Mouse (Mus musculus): ENCODE results near the gene Laptm5. TPM values are rescaled to one million over a fixed set of nuclear protein-coding genes. Genes with fewer than 3 reads are reported as not detected.

The Laptm5 gene
- polyA plus RNA-seq, 1 experiment = 84.9 TPM

DNA sequence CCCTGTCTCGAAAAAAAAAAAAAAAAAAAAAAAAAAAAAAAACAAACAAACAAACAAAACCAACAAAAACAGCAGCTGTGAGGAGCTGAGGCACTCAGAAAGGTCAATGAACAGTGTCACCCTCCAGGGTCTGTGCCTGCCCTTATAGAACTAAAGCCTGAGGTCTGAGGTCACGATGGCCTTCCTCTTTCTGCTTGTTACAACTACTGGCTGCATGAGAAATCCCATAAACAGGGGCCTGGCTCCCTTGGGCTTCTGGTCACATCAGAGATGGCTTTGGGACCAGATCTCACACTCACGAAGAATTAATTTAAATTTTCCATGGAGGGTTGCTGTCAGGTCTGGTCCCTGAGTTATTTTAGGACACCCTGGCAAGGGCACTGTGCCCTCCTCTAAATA is 13.5 kb upstream of the Laptm5 start:
- no peak for DNase-seq (ENCODE audit: low read depth)

GRCm38 (mm10) chr4:130899782-130900427 is 13.0 kb upstream of the Laptm5 start:
- no peak for DNase-seq (ENCODE audit: low read depth)

GRCm38 (mm10) chr4:130900746-130901145 is 12.2 kb upstream of the Laptm5 start:
- no peak for DNase-seq (ENCODE audit: low read depth)

DNA sequence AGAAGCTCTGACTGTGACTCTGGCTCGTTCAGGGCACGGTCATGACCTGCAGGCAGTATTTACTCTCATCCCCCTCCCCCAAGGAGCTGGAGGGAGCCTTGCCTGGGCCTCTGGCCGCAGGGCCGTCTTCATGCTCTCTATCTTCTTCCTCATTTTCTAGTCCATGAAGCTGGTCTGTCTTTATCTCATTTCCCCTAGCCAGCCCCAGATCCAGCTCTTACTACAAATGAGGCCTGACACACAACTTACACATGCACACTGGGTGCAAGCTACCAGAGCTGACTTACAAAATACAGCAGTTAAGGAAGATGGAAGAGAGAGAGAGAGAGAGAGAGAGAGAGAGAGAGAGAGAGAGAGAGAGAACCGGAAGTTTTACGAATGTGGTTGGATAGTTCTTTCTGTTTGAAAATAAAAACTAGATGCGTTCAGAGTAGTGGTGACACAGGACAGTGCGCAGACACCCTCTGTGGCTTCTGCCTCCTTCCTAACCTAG is 10.6 kb upstream of the Laptm5 start:
- no peak for DNase-seq (ENCODE audit: low read depth)

DNA sequence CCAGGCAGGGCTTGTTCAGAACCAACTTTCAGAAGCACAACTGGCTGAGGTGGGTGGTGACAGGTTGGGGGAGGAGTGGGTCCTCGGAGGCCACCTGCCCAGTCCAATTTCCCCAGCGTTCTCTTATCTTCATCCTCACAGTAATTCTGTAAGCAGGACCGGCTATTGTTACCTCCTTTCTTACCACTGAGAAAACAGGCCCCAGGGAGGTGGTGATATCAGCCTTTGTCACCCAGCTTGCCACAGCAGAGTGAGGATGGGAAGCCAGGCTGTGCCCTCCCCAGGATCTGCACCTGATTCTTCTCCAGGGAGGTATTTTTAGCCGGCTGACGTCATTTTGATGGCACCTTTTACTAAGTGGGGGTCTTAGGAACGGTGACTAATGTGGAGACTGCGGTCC is 7.9 kb upstream of the Laptm5 start:
- no peak for DNase-seq (ENCODE audit: low read depth)

GRCm38 (mm10) chr4:130905882-130906281 is 7.0 kb upstream of the Laptm5 start:
- DNase-seq (ENCODE audit: low read depth) = no peak

DNA sequence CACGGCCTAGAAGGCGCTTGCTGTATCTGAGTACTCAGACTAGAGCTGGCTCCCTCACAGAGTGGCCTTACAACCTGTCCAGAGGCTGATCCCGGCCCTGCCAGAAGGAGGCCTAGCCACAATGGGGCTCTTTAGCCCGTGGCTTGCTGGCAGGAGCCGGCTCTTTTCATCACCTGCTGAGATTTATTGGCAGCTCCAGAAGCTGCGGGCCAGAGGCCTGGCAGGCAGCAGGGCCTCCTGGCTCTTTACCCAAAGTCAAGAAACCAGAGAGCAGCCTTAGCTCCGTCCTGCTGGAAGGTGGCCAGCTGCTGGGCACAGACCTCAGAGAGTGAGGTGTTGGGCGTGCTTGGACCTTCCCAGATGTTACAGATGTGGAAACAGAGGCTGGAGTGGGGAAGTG is 6.6 kb upstream of the Laptm5 start:
- DNase-seq (ENCODE audit: low read depth) = no peak

- no peak for DNase-seq (ENCODE audit: low read depth)
Measured at GRCm38 (mm10) chr4:130907200-130908069, 5.5 kb upstream of the Laptm5 start.

GRCm38 (mm10) chr4:130908133-130908532 is 4.8 kb upstream of the Laptm5 start:
- no peak for DNase-seq (ENCODE audit: low read depth)

- DNase-seq (ENCODE audit: low read depth) = peak; percentile 5
Measured at GRCm38 (mm10) chr4:130909167-130909874, 3.6 kb upstream of the Laptm5 start.

DNA sequence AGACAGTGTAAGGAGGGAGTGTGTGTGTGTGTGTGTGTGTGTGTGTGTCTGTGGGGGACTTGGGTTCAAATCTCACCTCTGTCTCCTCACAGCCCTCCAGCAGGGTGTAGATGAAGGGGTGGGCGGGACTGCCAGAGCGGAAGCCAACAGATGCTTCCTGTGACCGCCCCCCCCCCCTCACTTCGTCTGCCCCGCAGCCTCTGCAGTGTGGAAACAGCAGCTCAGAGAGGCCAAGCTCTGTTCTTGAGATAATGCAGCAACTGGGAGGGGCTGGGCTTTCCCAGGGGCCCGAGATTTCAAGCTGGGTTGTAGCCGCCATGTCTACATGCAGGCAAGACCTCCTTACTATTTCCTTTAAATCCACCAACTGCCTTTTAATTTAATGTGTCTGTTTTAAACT is 2.3 kb upstream of the Laptm5 start:
- DNase-seq (ENCODE audit: low read depth) = no peak

- DNase-seq (ENCODE audit: low read depth) = no peak
Measured at GRCm38 (mm10) chr4:130912626-130913025, 299 bp upstream of the Laptm5 start.

- no peak for DNase-seq (ENCODE audit: low read depth)
Measured at GRCm38 (mm10) chr4:130913511-130913910, 586 bp downstream of the Laptm5 start.

- no peak for DNase-seq (ENCODE audit: low read depth)
Measured at GRCm38 (mm10) chr4:130914011-130914410, 1.1 kb downstream of the Laptm5 start.

- no peak for DNase-seq (ENCODE audit: low read depth)
Measured at GRCm38 (mm10) chr4:130914527-130914926, 1.6 kb downstream of the Laptm5 start.

DNA sequence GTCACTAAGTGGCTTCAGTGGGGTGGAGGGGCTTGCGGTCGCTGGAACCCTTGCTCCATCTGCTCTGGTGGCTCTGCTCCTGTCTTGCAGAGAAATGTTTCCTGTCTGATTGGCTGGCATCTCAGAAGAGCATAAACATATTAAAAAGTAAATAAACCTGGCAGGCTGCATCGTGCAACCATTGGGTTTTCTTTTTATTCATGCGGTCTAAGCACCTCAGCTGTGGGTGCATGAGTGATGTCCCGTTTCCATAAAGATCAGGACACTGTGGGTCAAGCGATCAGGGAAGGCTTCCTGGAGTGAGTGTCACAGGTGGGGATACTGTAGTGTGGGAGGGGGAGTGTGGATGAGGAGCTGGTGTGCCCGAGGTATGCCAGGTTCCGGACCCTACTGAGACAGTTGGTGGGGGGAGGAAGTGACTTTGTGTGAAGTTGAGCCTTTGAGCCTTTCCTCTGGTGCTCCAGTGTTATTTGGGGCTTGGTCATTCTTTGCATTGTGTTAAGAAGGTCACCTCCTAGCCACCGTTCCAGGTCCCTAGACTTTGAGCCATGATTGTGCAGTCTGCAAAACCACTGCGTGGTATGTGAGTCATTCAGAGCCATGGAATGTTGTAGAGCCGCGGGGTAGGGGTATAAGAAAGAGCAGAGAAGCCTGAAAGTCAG is 2.2 kb downstream of the Laptm5 start:
- DNase-seq (ENCODE audit: low read depth) = no peak

GRCm38 (mm10) chr4:130915668-130916035 is 2.7 kb downstream of the Laptm5 start:
- no peak for DNase-seq (ENCODE audit: low read depth)

- no peak for DNase-seq (ENCODE audit: low read depth)
Measured at GRCm38 (mm10) chr4:130916639-130917038, 3.7 kb downstream of the Laptm5 start.

DNA sequence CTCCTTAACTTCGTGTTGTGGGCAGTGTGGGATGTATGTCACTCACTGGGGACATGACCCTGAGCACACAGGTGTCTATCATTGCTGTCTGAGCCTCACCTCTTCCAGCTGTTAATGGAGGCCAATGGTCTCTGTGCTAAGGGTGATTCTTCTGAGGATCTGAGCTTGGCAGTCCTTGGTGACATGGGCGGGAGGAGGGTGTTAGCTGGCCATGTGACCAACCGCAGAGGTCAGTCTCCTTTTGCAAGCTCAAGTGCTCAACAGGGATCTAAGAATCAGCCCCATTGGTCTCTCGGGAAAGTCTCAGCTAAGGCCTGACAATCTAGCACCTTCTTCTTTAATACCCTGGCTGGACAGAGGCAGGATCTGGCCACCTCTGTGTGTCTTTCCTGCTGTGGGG is 4.6 kb downstream of the Laptm5 start:
- no peak for DNase-seq (ENCODE audit: low read depth)

DNA sequence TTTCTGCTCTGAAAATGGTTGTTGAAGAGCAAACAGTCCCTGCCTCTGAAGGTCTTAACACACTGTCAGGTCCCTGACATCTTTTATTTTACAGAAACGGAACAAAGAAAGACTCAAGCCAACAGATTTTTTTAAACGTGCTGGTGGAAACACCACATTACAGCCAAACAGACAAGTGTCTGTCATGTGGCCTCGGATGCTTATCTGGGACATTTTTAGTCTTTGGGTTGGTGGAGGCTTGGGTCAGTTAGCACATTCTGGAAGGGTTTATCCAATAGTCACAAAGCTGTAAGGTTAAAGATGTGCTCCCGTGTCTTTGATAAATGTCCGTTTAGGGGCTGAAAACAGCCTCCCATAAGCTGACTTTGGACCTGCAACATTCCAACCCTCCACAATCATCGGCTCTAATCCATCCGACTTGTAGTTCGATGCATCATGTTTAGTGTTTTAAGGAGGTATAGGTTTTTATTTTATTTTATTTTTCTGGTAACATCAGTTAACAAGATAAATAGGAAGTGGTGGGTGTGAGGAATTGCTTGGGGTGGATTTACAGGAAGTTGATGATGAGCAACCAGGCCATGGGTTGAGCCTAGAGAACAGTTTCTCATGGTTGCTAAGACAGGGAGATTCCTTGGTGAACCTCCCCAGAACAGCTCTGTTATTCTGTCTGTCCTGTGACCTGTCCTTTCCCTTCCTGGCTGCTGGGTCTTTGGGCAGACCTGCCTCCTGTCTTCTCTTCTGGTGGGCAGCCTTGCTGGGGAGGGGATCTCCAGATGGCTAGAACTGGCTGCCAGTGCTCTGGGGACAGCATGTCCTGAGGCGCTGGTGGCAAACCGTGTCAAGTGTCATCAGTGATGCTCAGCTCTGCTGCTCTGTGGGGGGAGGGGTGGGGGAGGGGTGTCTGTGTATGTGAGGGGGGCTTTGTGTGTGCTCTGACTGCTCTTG is 6.2 kb downstream of the Laptm5 start:
- no peak for DNase-seq (ENCODE audit: low read depth)
